Mouse (Mus musculus) kidney, adult 9 months (tissue): ENCODE measurements around the gene Gm10715.
"Not testable (repeated sequence)": the region's sequence is repeated elsewhere in the genome, so short reads cannot be mapped to it uniquely, and the experiment has no call there.

ENCODE experiments used
- DNase-seq: peaks from one replicate; pipeline ENCODE4 v3.0.0; 2022

The Gm10715 gene

DNA sequence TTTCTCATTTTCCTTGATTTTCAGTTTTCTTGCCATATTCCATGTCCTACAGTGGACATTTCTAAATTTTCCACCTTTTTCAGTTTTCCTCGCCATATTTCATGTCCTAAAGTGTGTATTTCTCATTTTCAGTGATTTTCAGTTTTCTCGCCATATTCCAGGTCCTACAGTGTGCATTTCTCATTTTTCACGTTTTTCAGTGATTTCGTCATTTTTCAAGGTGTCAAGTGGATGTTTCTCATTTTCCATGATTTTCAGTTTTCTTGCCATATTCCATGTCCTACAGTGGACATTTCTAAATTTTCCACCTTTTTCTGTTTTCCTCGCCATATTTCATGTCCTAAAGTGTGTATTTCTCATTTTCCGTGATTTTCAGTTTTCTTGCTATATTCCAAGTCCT is 11.0 kb upstream of the Gm10715 start:
- peak; percentile 56 for DNase-seq

DNA sequence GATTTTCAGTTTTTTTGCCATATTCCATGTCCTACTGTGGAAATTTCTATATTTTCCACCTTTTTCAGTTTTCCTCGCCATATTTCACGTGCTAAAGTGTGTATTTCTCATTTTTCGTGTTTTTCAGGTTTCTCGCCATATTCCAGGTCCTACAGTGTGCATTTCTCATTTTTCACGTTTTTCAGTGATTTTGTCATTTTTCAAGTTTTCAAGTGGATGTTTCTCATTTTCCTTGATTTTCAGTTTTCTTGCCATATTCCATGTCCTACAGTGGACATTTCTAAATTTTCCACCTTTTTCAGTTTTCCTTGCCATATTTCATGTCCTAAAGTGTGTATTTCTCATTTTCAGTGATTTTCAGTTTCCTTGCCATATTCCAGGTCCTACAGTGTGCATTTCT is 10.5 kb upstream of the Gm10715 start:
- DNase-seq = not testable (repeated sequence)

DNA sequence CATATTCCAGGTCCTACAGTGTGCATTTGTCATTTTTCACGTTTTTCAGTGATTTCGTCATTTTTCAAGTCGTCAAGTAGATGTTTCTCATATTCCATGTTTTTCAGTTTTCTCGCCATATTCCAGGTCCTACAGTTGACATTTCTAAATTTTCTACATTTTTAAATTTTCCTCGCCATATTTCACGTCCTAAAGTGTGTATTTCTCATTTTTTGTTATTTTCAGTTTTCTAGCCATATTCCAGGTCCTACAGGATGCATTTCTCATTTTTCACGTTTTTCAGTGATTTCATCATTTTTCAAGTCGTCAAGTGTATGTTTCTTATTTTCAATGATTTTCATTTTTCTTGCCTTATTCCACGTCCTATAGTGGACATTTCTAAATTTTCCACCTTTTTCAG is 9.9 kb upstream of the Gm10715 start:
- not testable (repeated sequence) for DNase-seq

DNA sequence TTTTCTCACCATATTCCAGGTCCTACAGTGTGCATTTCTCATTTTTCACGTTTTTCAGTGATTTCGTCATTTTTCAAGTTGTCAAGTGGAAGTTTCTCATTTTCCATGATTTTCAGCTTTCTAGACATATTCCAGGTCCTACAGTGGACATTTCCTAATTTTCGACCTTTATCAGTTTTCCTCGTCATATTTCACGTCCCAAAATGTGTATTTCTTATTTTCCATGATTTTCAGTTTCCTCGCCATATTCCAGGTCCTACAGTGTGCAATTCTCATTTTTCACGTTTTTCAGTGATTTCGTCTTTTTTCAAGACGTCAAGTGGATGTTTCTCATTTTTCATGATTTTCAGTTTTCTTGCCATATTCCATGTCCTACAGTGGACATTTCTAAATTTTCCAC is 9.5 kb upstream of the Gm10715 start:
- DNase-seq = not testable (repeated sequence)

DNA sequence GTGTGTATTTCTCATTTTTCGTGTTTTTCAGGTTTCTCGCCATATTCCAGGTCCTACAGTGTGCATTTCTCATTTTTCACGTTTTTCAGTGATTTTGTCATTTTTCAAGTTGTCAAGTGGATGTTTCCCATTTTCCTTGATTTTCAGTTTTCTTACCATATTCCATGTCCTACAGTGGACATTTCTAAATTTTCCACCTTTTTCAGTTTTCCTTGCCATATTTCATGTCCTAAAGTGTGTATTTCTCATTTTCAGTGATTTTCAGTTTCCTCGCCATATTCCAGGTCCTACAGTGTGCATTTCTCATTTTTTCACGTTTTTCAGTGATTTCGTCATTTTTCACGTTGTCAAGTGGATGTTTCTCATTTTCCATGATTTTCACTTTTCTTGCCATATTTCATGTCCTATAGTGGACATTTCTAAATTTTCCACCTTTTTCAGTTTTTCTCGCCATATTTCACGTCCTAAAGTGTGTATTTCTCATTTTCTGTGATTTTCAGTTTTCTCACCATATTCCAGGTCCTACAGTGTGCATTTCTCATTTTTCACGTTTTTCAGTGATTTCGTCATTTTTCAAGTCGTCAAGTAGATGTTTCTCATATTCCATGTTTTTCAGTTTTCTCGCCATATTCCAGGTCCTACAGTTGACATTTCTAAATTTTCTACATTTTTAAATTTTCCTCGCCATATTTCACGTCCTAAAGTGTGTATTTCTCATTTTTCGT is 7.2 kb upstream of the Gm10715 start:
- DNase-seq = peak; percentile 22

DNA sequence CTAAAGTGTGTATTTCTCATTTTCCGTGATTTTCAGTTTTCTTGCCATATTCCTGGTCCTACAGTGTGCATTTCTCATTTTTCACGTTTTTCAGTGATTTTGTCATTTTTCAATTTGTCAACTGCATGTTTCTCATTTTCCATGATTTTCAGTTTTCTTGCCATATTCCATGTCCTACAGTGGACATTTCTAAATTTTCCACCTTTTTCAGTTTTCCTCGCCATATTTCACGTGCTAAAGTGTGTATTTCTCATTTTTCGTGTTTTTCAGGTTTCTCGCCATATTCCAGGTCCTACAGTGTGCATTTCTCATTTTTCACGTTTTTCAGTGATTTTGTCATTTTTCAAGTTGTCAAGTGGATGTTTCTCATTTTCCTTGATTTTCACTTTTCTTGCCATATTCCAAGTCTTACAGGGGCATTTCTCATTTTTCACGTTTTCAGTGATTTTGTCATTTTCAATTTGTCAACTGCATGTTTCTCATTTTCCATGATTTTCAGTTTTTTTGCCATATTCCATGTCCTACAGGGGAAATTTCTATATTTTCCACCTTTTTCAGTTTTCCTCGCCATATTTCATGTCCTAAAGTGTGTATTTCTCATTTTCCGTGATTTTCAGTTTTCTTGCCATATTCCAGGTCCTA is 5.9 kb upstream of the Gm10715 start:
- DNase-seq = not testable (repeated sequence)

DNA sequence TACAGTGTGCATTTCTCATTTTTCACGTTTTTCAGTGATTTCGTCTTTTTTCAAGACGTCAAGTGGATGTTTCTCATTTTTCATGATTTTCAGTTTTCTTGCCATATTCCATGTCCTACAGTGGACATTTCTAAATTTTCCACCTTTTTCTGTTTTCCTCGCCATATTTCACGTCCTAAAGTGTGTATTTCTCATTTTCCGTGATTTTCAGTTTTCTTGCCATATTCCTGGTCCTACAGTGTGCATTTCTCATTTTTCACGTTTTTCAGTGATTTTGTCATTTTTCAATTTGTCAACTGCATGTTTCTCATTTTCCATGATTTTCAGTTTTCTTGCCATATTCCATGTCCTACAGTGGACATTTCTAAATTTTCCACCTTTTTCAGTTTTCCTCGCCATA is 2.4 kb upstream of the Gm10715 start, which contains the start of gene Gm17535:
Gene Gm17535 (plus strand): TSS at position 301 of the 400 bp plus-strand sequence.
- DNase-seq = not testable (repeated sequence)

DNA sequence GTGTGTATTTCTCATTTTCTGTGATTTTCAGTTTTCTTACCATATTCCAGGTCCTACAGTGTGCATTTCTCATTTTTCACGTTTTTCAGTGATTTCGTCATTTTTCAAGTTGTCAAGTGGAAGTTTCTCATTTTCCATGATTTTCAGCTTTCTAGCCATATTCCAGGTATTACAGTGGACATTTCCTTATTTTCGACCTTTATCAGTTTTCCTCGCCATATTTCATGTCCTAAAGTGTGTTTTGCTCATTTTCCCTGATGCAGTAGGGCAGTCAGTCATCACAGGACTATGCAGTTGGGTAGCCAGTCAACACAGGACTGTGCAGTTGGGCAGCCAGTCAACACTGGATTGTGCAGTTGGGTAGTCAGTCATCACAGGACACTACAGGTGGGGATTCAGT is 1.5 kb downstream of the Gm10715 start:
- not testable (repeated sequence) for DNase-seq
